Mouse (Mus musculus) right cerebral cortex, postnatal 25 days (tissue): Measurements from ENCODE around the gene Atp8b4.

Experiments
- DNase-seq: peaks from one replicate; pipeline ENCODE4 v3.0.0; 2022

Gene Atp8b4

DNA sequence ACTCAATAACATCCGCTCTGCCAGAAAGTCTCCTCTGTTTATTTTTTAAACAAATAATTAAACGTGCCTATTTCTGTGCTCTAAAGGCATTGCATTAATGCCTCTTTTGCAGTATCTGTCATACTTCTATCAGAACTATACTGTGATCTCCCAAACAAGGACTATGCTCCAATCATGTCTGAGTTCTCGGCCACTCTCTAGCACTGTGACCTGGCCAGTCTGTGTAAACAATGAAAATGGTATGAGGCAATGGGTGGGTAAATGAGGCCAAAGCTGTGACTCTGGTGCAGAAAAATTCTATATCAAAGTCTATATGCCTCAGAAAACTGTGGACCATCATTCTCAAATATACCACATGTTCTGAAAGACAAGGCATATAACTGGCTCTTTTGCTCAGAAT, 140.5 kb downstream of the Atp8b4 start:
- no peak for DNase-seq

DNA sequence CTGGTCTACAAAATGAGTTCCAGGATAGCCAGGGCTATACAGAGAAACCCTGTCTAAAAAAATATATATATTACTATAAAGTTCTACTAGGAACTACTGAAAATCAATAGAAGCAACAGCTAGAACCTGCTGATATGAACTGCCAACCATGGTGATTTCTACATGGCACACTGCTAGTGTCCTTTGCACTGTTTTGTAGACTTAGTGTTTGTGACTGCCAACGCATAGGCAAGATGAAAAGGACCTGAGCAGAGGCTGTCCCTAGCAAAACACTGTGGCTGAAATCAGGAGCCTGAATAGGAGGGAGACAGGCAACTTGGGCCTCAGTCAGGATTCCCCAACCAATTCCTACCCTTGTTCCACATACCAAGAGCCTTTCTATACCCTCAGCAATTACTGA, 141.2 kb downstream of the Atp8b4 start:
- DNase-seq = no peak

DNA sequence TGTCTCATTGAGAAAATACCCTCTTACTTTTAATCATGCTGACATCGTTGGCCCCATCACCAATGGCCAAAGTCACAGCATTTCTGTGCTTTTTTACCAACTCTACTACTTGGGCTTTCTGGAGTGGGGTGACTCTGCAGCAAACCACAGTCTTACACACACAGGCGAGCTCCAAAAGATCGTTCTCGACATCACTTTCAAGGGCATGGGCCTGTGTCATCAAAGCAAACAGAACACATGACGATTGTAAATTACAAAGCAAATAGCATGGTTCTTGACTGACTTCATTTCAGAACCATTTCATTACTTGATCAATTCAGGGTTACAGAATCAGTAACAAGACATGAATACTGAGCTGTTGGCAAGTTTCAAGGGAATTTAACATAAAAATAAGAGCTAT, 141.7 kb downstream of the Atp8b4 start:
- DNase-seq = no peak

DNA sequence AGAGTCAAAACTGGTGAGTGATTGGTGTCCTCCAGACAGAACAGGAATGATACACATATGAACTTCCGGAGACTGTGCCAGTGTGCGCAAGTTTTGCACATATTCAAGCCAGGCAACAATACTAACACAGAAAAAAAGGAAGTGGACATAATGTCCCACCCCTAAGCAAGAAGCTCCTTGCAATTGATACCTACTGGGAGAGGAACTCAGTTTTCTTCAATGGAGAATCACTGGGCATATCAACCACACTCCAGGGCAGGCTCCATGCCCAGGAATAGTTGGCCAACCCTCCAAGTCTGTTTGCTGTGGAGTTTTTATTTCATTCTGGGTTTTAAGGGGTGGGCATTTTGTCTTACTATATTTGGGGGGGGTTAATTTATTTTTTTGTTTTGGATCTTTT, 145.2 kb downstream of the Atp8b4 start:
- no peak for DNase-seq

DNA sequence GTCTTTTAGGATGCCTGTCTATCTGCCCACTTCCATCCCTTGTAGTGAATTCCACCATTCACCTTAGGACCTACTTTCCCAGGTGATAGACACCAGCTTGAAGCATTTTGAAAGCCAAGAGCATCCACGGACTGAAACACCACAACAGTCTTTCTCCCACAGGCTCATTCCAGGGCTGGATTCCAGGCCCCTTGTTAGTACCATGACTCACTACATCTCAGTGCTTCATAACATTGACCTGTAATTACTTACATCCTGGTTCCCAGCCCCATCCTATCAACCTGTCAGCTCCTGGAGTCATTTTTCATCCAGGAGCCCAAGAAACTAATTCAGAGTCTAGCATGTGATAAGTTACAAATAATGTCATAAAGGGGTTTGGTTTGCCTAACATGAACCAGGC, 148.7 kb downstream of the Atp8b4 start:
- DNase-seq = no peak

DNA sequence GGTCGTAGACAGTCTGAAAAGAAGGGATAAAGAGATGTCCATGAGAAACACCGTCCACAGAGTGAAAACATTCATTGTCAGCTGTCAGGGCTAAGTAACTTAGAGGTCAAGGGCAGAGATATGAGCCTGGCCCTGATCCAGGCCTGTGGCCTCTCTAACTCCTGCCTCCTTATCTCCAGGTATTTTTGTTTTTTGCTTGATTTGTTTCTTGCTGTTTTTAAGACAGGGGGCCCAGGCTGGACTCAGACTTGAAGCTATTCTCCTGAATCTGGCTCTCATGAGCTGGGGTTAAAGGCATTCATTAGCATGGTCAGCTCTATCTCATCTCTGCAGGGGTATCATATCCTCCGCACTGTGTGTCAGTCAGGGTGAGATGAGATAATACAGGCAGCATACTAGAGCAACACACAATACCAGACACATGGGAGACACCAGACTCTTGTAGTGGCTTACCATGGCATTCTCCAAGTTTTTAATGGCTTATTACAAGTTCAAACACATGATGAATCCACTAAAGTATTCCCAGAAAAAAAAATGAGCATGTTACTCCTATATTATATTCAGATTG, 157.4 kb downstream of the Atp8b4 start:
- DNase-seq = no peak

DNA sequence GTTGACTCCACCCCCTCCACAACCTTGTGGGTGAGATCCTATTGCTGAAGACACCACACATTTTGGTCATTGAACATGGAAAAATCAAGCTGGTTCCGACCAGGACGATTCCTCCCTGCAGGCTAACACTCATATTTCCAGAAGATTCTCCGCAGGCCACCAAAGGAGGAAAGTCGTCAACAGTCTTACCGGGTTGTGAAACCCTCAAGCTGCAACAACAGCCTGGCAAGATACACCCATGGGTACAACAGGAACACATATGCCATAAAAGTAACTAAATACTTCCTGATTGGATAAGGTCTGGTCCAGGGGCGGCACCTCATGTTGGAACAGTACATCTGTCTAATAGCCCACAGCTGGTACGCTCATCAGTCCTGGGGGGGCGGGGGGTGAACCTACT, 159.0 kb downstream of the Atp8b4 start:
- no peak for DNase-seq

DNA sequence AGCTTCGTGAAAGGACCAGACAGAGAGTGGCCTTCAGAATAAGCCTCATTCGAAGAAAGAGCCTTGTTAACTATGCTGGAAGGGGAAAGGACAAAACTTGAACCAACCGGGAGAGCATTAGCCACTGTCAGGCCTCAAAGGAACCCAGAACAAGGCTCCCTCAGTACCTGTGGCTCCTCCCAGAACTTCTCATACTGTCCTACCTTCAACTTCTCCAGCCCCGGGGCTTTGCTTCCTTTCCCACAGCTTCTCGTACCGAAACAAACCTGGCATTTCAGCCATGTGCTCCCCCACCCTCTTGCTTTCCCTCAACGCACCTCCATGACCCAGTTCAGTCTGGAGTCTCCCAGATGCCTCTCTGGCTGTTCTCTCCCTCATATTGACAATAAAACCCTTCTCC, 160.3 kb downstream of the Atp8b4 start:
- DNase-seq = no peak

DNA sequence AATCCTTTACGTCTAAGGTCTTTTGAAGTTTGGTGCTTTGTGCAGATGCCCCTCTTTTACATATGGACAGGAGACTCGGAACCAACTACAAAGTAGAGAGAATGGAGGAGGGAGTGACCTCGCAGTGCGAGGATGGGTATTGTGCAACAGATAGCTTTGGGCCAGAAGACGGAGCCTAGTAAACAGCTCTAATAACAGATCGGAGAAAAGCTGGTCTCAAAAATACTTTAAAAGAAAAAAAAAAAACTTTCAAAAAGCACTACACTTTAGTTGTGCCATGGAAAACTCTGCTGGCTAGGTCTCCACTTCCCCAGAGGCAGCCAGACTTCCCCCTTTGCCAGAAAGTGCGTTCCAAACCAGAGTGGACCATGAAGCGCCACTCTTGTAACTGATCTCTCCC, 161.0 kb downstream of the Atp8b4 start:
- no peak for DNase-seq

DNA sequence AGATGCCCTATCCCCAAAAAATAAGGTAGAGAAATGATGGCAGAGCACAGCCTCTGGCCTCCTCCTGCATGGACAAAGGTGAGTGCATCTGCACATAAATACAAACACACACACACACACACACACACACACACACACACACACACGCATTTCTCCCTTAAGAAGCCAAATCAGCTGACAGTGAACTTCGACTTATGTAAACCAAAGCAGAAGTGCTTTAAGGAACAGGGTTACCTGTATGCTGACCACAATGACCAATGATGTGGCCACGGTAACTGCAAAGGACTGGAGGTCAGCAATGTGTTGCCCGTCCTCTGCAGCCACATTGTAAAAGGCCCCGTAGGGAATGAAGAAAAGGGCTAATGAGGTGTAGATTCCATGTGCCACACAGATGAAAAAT, 163.3 kb downstream of the Atp8b4 start:
- DNase-seq = no peak

DNA sequence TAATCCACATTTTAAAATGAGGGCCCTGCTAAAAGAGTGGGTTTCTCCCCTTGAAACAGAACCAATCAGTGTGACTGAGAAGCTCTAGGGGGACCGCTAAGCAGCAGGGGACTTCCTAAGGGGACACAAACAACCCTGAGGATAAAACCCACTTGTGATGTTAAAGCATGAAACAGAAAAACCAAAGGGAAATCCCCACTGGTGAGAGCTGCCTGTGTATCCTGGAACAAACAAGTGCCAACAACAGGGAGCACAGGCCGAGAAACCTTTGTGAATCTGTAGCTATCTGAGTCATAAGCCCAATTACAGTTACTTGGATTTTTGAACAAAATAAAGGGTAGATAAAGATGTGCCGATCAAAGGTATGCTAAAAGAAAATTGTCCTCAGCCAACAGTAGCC, 168.7 kb downstream of the Atp8b4 start:
- no peak for DNase-seq

DNA sequence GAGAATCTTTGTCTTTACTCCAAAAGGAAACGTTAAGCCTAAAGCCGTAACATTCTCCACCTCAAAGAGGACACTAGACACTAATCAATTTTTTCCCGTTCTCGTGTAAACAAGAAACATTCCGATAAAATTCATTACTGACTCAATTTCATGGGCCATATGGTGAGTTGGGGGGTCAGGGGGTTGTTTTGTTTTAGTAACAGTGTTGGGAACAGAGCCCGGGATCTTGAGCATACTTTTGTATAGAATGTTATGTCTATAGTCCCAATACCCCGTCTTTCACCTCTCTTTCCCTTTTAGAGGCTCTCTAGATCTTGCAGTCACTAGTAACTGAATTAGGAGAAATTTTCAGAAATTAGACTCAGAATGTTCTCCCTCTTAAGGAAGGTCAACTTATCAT, 177.3 kb downstream of the Atp8b4 start:
- DNase-seq = no peak

DNA sequence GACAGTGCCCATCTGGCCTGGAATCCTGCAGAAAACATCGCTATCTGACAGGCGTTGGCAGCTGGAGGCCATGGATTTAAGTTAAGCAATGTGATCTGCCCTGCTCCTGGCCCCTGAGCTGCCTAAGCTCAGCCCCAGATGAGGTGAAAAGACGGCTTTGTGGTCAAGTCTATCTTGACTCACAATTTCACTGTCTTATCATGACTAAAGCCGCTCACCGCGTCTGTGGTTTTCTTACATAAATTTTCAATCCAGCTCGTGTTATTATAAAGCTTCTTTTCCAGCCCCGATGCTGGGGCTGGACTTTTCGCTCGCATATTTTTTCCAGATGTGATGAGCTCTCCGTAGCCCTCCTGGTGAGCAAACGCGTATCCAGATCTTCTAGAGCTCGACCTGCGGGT, 177.8 kb downstream of the Atp8b4 start:
- no peak for DNase-seq

DNA sequence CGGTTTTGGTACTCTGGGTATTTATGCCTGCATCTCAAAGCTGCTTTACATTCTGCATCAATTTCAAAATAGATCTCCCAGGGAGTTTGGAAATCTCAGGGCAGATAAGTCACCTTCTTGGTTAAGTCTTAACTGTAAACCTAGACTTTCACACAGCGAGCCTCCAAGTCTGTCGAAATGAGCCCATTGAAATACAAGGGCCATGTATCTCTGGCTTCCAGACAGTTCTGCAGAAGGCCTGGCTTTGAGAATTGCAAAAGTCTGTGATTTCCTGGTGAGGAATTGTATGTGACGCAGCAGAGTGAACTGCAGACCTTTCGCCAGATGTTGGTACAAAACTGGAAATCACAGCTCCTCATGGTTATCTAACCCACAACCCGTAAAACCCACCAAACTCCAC, 182.4 kb downstream of the Atp8b4 start:
- DNase-seq = no peak

DNA sequence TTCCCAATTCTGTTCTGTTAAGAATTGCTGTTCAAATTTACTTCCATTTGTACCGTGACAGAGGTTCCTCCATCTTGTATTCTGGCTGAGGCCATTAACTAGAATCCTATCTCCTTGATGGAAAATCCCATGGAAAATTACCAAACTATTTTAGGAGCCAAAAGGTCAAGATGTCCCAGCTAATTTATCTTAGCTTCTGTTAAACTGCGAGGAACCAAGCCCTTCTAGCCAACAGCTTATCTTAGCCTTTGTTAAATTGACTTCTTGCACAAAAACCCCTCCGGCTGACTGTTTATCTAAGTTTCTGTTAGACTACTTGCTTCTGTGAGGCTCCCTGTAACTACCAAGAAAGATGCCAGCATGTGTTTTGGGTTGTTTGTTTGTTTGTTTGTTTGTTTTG, 183.5 kb downstream of the Atp8b4 start:
- DNase-seq = no peak

DNA sequence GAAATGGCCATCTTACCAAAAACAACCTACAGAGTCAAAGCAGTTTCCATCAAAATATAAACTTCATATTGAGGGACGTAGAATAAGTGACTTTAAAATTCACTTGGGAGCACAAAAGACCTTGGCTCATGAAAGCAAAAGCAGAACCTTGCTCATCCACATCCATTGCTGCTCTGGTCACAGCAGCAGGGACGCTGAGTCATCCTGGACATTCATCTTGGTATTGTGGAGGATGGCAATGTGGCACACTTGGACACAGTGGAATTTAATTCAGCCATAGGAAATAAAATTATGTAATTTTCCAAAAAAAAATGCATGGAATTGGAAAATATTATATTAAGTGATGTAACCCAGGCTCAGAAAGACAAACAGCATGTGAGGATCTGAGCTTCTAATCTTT, 184.1 kb downstream of the Atp8b4 start:
- DNase-seq = no peak

DNA sequence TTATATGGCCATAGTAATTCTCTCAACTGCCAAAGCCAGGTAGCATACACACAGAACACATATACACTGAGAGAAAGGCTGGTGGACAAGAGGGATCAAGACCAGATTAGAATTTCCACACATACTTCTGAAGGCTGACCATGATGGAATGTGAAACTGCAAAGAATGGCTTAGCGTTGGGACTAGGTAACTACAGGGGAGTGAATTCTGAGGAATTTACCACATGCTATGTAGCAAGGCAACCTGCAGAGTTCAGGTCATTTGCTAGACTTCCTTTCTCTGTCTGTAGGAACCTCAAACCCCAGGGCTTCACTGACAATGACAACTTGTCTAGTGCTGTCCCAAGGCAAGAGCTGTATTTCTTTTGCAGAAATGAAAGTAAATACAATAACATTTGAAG, 189.4 kb downstream of the Atp8b4 start:
- no peak for DNase-seq

DNA sequence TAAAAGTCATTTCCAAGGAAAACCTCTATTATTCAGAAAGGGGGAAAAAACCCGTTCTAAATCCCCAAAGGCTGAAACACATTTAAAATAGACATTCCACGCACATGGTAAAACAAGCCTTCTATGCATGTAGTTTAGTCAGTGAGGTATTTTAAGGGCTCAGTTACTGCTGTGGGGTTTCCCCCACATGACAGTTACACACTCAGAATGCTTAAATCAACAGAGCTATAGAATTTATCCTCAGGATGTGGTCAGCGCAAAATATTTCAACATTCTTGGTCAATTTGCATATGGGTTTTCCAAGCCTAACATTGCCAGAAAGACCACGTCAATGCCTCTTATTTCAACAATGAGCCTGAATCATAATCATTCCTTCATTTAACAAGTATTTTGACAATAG, 190.5 kb downstream of the Atp8b4 start:
- DNase-seq = no peak

DNA sequence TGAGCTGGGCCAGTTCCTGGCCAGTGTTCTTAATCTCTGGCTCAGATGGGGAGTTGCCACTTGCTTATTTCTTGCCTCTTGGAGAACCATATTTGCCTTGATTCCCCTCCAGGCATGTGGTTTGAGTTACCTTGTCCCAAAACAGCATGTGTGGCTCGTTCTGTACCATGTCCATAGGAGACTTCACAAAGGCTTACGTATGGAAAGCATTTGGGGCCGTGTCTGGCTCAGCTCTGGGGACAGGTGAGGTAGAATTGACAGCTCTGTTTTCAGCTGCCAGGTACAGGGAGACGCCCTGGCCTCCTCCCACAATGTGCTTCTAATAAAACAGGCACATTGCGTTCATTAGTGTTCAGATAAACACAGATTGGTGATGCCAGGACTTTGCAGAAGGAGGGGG, 195.9 kb downstream of the Atp8b4 start:
- DNase-seq = no peak

DNA sequence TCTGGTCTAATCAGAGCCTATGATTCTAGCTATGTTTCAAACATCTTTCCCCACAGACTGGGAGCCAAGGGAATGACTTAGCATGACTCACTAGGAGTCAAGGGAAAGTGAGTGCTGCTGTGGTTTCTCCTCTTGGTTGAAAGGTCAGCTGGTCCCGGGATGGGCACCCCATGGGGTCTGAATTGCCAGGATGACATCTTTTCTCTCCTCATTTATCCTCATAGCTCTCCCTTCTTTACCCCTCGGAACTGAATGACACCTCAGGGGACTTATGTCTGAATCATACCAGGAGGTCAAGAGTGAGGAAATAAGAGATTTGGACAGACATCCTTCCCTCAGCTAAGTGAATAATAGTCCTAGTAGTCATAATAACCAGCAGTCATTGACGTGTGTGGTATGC, 197.2 kb downstream of the Atp8b4 start:
- no peak for DNase-seq

DNA sequence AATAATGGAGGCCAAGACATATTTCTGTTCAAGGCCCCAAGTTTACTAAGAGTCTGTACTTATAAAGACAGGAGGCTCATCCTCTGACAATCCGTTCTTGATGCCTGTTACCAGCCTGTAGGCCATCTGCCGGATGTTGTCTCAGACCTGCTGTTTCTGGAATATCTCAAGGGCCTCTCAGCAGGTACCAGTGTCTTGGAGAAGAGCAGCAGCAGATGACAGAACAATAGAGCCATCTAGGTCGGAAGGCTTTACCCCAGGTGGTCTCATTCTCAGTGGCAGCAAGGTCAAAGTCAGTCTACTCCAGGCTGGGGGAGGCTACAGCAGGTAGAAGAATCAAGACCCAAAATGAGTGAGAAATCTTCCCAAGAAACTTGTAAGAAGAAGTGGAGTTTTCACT, 198.1 kb downstream of the Atp8b4 start:
- DNase-seq = no peak

DNA sequence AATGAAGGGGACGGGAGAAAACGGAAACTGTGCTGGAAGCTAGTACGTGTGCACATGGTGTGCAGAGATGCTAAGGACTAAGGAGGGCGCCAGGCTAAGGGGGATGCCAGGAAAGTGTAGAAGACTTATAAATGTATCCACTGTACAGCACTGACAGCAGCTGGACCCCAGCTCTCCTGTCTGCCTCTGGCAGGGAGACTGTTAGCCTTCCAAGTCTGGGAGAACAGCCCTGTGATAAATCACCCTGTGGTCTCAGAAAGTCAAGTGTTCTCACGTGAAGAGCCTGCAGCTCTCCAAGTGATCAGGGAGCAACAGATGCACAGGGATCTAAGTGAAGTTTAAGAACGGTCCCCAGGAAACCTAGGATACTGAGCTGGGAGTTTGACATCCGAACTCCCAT, 209.8 kb downstream of the Atp8b4 start:
- DNase-seq = no peak

DNA sequence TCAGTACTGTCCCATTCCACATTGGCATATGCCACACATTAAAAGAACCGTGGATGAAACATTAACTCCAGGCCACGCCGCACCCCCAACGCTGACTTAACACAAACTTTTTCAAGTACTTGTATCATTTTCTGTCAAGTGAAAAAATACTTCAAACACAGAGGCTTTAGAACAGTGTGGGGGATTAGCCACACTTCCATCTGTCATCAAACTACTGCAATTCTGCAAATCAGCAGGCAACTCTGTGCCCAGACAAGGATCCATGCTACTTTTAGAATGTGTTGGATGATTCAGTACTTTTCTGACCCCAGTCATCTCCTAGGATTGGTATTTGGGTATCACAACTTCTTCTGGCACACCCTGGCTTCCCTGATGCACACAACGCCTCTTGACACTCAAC, 212.5 kb downstream of the Atp8b4 start:
- DNase-seq = no peak

DNA sequence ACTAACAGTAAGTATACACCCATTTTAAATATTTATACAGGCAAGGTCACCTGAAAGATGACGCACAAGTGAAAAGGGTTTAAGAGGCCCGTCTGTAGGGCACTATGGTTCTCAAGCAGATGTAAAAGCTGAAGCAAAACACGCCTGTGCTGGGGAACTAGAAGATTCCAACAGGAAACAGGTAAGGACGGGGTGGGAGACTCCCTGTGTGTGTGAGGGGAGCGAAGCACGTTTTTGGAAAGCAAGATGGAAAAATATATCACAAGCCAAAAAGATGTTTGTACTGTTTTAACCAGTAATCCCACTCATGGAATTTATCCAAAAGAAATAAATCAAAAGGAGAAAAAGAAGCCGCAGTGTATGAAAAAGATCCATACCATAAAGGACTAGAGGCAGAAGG, 214.1 kb downstream of the Atp8b4 start:
- no peak for DNase-seq

DNA sequence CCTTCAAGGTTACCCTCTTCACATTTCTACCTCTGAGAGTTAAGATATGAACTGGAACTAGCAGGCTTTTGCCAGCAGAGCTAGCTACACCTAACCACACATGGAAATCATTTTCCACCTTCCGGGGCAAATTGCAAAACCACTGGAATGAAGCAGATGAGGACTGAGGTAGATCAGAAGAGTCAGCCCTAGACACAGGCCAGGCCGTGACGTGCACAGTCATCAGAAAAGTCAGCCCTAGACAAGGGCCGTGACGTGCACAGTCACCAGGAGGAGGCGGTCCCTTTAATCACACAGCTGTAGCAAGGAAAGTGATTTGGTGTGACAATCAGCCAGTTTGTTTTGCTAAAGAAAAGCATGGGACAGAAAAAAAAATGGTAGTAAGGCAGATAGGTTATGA, 216.4 kb downstream of the Atp8b4 start:
- DNase-seq = no peak

DNA sequence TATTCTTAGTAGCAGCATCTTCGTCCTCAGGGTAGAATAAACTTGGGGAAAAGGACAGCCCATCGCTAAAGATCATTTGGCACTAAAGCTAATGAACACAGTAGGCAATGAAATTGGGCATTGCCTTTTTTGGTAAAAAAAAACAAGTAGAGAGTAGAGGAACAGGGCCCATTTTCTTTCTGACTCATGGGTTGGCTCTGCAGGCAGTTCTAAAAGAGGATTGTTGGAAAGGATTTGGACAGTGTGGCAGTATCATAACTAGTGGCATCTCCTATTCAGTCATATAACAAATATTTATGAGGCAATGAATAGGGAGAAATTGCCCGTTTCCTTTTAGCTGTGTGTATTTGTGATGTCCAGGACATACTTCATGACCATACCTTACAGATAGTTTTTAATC, 217.4 kb downstream of the Atp8b4 start:
- DNase-seq = no peak
